Mouse (Mus musculus) erythroblast, adult 5-6 weeks (primary cell): ENCODE measurements around the gene Hcrtr1. TPM values are rescaled to one million over a fixed set of nuclear protein-coding genes. Genes with fewer than 3 reads are reported as not detected.
A peak's percentile ranks its signal among the peaks of the same experiment; 100 is the strongest.

Experiments
- ATAC-seq: replicated peaks from 2 replicates; pipeline ENCODE4 v1.8.0; 2016; ENCODE audit warnings: moderate number of reproducible peaks, mild to moderate bottlenecking, moderate TSS enrichment, inconsistent platforms; ENCODE audit not compliant: poor library complexity, low FRiP score, severe bottlenecking
- total RNA-seq, 2 experiments: library from RNA; stranded (forward) in 1 of 2; stranded (reverse) in 1 of 2; fragments of 150-400 nt in 1 of 2; fragments of 200-764, 138-1000 nt in 1 of 2; gene quantifications; 2 replicates each; pipeline versions ENCODE4 v1.2.3 to v1.2.4; 2015 to 2017; ENCODE audit warnings: low replicate concordance in 2 of 2

The Hcrtr1 gene
- total RNA-seq, 2 experiments from 2014 or later, result not detected

- no peak for ATAC-seq
Measured at GRCm38 (mm10) chr4:130128907-130129306, 10.3 kb downstream of the Hcrtr1 start.

GRCm38 (mm10) chr4:130125935-130126334 lies 13.2 kb downstream of the Hcrtr1 start:
- no peak for ATAC-seq

- no peak for ATAC-seq
Measured at GRCm38 (mm10) chr4:130125164-130125563, 14.0 kb downstream of the Hcrtr1 start.

GRCm38 (mm10) chr4:130124110-130124509 lies 15.0 kb downstream of the Hcrtr1 start:
- ATAC-seq, result no peak

GRCm38 (mm10) chr4:130123020-130123419 lies 16.1 kb downstream of the Hcrtr1 start:
- no peak for ATAC-seq

- no peak for ATAC-seq
Measured at GRCm38 (mm10) chr4:130121560-130121959, 17.6 kb downstream of the Hcrtr1 start.

- ATAC-seq, result no peak
Measured at GRCm38 (mm10) chr4:130120752-130121151, 18.4 kb downstream of the Hcrtr1 start.

GRCm38 (mm10) chr4:130112732-130113131 lies 26.4 kb downstream of the Hcrtr1 start:
- no peak for ATAC-seq

GRCm38 (mm10) chr4:130112299-130112698 lies 26.9 kb downstream of the Hcrtr1 start:
- 0 out of 2 replicates have a peak, but pooled peaks have one; percentile 19 for ATAC-seq

- no peak for ATAC-seq
Measured at GRCm38 (mm10) chr4:130110091-130110490, 29.1 kb downstream of the Hcrtr1 start.

- no peak for ATAC-seq
Measured at GRCm38 (mm10) chr4:130109666-130110065, 29.5 kb downstream of the Hcrtr1 start.

- no peak for ATAC-seq
Measured at GRCm38 (mm10) chr4:130108929-130109328, 30.2 kb downstream of the Hcrtr1 start.

GRCm38 (mm10) chr4:130107444-130108131 lies 31.6 kb downstream of the Hcrtr1 start:
- ATAC-seq, result peak; percentile 91

GRCm38 (mm10) chr4:130107065-130107443 lies 32.1 kb downstream of the Hcrtr1 start:
- peak; percentile 67 for ATAC-seq

- ATAC-seq, result no peak
Measured at GRCm38 (mm10) chr4:130104584-130104983, 34.6 kb downstream of the Hcrtr1 start.

- no peak for ATAC-seq
Measured at GRCm38 (mm10) chr4:130103632-130104031, 35.5 kb downstream of the Hcrtr1 start.

GRCm38 (mm10) chr4:130102111-130102651 lies 37.0 kb downstream of the Hcrtr1 start, which contains the start of gene Pef1:
Gene Pef1 (plus strand): TSS chr4:130102558.
- ATAC-seq, result no peak

- ATAC-seq, result no peak
Measured at GRCm38 (mm10) chr4:130101183-130101582, 38.0 kb downstream of the Hcrtr1 start.

GRCm38 (mm10) chr4:130095137-130095536 lies 44.0 kb downstream of the Hcrtr1 start:
- ATAC-seq, result no peak

- ATAC-seq, result peak; percentile 81
Measured at GRCm38 (mm10) chr4:130087293-130087692, 51.9 kb downstream of the Hcrtr1 start.

GRCm38 (mm10) chr4:130085246-130085820 lies 53.8 kb downstream of the Hcrtr1 start:
- no peak for ATAC-seq
